Mouse (Mus musculus) heart, adult 18-20 months (tissue): ENCODE measurements around the gene Ints3. TPM values are rescaled to one million over a fixed set of nuclear protein-coding genes. Genes with fewer than 3 reads are reported as not detected.

Experiments used
- DNase-seq, 2 experiments: peaks; one replicate each; pipeline ENCODE4 v3.0.0; 2021 to 2022; ENCODE audit warnings: mixed read lengths in 1 of 2
- total RNA-seq, 2 experiments: library from RNA; stranded (reverse); gene quantifications; 2 replicates each; pipeline ENCODE4 v1.2.3; 2021

The Ints3 gene
- total RNA-seq, 2 experiments from 2014 or later: 24.6 TPM

DNA sequence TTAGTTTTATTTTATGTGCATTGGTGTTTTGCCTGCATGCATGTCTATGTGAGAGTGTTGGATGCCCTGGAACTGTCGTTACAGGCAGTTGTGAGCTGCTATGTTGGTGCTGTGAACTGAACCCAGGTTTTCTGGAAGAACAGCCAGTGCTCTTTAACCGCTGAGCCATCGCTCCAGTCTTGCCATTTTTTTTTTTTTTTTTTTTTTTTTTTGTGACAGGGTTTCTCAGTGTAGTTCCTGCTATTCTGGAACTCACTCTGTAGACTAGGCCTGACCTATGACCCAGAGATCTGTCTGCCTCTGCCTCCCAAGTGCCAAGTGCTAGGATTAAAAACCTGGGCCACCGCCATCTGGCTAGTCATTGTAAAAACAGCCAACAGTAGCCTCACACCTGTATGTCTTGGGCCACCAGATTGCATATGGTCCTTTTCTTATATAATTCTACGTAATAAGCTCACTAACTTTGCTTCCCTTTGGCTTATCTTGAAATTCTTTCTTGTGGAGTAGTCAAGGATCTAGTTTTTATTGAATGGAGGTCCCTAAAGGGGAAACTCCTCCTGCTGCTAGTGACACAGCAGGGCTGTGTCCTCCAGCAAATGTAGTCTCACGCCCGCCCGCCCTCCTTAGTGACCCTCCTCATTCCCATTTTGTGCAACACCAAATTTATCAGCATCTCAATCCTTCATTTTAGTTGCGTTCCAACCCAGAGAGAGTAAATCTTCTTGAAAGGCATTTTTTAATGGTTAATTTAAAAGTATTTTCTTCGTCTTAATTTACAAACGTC is 12.2 kb upstream of the Ints3 start:
- peak in 1 of 2 experiments; percentile 39 for DNase-seq

DNA sequence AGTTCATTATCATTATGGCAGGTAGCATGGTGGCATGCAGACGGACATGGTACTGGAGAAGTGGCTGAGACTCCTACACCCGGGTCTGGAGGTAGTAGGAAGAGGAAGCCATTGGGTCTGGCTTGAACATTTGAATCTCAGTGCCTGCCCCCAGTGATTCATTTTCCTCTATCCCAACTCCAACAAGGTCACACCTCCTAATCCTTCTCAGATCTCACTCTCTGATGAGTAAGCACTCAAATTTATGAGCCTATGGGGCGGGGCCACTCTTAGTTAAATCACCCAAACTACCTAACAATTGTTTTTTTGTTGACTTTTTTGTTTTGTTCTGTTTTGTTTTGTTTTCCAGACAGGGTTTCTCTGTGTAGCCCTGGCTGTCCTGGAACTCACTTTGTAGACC is 10.6 kb upstream of the Ints3 start:
- DNase-seq: no peak

DNA sequence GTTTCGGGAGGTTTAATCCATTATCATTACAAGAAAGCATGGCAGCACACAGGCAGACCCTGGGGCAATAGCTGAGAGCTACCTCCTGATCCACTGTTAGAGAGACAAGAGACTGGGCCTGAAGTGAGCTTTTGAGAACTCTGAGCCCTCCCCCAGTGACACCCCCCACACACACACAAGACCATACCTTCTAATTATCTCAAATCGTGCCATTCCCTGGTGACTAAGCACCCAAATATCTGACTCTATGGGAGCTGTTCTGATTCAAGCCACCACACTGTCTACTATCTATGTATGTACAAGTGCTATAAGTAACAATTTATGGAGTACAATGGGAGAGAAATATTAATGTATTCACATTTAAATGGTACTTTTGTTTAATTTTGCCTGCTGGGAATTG is 7.3 kb upstream of the Ints3 start:
- no peak for DNase-seq

DNA sequence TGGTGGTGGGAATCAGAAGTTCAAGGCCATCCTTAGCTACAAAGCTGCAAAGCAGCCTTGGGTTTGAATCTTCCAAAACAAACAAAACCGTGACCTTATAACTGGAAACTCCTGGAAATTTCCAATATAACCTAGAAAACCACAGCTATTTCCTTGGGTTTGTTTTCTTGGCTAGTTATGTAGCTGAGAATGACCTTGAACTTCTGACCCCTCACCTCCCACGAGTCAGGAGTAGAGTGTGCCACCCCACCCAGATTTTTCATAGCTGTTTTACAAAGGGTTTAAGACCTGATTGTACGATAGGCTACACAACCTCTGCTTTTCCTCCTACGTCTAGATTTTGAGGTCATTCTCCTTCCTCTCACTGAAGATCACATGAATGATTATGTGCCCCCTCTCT is 3.7 kb upstream of the Ints3 start:
- DNase-seq: no peak

DNA sequence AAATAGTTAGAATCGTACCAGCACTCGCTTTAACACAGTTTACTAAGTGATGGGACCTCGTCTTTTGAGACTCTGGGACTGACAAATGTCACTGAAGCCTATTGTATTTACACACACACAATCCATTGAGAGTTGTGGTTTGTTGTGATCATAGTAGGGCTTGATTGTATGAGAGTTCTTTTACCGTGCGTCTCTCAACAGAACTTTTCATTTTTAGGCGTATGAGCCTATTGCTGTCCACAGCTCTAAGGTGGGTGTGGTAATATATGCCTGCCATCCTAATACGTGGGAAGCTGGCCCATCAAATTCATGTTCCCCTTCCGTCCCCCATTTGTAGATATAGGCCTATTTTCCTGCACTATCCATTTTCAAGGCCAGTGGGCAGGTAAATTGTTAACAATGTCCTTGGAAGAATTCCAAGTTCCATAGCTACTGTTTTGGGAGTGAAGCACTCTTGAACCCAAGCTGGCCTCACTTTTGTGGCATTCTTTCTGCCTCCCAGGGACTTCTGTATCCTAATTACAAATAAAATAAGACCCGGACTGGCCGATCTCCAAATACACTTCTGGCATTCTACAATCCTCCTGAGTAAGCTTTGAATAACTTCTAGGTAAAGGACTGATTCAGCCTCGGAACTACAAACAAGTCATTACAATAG is 780 bp upstream of the Ints3 start:
- DNase-seq: no peak

DNA sequence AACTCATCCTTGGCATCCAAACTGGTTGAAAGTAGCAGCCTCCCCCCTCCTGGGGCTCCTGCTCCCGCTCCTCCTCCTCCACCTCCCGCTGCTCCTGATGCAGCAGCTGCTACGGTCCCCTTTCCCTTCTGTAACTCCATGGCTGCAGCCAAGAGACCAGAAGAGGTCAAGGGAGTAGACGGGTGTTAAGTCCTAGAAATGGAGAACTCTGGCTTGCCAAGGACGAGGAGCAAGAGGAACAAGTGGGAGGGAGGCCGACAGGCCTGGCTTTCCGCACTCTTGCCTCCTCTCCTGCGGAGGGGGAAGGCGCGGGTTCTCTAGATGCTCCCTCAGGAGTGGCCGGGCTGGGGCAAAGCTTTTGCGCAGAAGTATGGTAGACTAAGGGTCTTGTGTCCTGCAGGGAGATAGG is 607 bp downstream of the Ints3 start:
- peak in 1 of 2 experiments; percentile 68 for DNase-seq

DNA sequence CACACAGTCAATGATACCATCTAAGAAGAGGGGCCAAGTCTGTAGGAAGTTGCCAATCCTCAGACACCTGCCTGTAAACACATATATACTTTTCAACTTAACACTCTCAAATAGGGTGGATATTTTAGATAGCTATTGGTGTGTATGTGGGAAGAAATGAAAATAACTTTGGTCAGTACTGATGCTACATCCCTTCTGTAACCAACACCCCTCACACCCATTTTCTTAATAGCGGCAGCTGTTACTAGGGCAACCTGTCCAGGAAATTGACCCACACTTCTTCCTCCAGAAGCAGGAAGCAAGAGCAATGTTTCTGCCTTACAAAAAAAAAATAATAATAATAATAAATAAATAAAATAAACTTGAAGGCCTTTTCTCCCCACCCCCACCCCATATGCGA is 1.1 kb downstream of the Ints3 start:
- no peak for DNase-seq

DNA sequence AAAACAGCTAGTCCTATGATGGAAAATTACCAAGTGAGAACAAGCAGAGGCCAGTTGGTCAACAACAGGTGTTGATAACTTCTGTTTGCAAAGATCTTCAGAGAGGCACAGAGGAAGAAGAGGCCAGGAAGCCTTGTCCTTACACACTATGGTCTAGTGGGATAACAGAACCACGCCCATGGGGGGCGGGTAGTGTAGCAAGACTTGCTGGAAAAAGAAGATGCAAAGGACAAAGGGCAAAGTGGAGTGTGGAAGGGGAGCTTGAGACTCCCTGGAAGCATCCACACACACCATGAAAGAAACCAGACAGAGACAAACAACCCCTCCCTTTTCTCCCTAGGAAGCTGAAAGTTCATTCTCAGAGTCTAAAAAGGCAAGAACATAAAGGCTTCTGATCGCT is 3.8 kb downstream of the Ints3 start:
- DNase-seq: no peak

DNA sequence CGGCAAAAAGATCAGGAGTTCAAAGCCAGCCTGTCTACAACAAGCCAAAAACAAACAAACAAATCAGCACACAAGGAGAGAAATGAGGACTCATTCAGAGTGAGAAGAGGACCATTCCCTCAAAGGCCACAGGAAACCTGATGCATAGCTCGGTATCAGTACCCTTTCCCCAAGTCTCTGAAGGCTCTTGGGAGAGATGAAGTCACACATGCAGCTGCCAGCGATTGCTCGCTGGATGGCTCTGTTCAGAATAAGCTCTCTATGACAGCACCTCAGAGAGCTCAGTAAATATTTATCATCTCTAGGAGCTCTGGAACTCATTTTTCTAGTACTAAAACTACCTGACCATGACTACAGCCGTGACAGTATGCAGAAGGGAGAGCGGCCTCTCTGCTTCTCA is 5.2 kb downstream of the Ints3 start:
- peak in 1 of 2 experiments; percentile 50 for DNase-seq

DNA sequence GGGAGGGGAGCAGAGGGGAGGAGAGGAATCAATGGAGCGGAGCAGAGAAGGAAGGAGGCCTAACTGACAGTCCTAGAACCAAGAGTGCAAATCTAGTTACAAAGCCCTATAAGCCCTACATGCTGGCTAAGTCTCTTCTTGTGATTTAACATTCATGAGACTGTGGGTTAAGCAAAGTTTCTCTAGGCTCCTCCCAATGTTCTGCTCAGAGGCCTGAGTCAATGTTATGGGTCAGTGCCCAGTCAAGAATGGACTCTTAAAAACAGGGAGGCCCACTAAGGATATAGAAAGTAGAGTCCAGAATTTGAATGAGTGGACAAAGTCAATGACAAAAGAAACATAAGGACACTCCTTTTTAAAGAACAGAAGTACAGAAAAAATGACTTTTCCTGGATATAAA is 5.8 kb downstream of the Ints3 start:
- DNase-seq: peak in 1 of 2 experiments; percentile 38

DNA sequence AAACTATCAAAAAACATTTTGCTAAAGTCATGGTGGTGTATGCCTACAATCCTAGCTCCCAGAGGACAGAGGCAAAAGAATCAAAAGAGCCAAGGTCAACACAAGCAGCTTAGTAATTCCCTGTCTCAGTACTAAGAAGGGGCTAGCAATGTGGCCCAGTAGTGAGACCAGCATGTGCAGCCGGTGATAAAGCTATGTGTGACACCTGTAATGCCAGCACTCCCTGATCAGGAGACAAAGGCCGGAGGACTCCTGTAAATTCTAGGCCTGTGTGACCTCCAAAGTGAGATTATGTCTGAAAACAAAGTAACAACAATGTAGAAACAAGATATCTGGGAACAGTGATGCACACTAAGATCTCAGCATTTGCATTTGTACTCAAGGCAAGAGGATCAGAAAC is 7.9 kb downstream of the Ints3 start:
- no peak for DNase-seq

DNA sequence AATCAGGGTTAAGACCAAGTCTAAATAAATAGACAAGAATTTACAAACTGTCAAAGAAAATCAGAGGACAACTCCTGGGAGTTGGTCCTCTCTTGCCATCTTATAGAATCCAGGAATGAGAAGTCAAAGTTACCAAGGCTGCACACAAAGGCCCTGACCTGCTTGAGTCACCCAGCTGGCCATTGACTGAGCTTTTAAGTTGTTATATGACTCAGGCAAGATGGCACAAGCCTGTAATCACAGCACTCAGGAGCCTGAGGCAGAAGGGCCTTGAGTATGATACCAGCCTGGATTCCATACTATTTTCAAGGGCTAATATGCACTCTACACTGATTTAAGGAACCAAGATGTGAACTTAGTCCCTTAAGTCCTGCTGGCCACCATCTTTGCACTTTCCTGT is 9.9 kb downstream of the Ints3 start:
- no peak for DNase-seq

DNA sequence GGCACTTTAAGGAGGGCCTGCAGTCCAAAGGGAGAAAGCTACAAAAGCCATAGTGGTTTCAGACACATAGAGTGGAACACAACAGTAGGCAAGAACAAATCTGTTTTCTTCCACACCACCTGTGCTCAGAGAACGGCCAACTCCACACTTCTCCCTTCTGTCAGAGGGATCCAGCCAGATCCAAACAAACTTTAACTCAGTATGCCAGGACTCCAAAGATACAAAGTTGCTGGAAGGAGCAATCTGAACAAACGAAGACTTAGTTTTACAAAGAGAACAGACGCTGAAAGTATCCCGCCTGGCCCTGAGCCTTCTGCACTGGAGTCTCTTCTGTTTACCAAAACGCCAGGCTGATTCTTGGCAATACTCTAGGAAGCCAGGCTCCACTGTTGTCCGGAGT is 12.7 kb downstream of the Ints3 start:
- no peak for DNase-seq

DNA sequence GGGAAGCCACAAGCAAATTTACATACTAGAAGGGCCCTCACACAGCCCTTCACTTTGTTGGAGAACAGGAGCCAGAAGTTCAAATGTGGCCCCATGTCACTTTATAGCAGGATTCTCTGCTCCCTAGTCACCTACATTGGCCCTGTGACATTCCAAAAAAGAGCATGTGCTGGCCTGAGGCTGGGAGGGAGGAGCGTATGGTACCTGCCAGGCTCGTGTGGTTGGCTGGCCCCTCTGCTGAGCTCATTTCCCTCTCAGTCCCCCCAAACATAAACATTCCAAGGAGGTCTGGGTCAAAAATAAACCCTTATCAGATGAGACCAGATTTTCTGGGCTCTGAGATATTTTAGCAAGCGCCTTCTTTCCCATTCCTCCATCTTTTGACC is 20.4 kb downstream of the Ints3 start:
- no peak for DNase-seq

DNA sequence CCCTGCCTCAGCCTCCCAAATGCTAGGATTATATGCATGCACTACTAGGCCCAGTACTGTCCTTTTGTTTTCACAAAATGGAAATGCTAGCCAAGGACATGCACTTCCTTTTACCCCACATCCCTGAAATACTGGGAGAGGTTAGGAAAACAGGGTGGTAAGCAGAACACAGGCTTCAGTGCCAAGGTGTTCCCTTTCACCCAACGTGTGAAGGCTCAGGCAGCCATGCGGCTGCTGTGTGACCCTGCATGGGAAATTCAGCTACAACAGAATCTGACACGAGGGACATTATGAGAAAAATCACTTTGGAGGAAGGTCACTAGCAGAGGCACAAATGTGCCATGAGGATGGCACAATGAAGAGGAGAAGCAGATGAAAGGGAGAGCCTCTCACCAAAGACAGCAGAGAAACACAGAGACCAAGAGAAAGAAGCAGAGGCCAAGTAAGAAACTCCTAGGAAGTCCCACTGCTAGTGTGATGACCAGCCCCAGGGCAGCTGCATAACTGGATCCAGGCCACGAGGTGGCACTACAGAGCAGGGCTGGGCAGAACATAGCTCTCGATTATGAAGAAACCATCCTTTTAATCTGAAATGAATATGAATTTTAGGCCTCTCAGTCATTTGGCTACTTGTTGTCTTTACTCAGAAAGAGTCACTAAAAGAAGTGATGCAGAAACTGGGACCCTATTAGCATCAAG is 21.0 kb downstream of the Ints3 start:
- peak; percentile 78 to 87 for DNase-seq

DNA sequence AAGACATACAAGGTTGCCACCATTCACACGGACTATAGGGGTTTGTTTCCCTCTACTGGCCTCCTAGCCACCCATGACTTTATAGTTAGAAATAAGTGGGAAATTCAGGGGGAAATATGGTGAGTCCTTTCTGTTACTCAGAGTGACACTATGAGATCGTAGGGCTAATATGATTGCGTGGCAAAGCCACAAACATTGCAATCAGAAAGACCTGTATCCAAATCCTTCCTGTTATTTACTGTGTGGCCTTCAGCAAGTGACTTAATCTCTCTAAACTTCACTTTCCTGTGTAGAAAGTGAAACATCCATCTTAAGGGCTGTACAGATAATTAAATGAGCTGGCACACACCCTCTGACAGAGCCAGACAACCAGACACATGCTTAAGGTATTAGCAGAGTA is 24.7 kb downstream of the Ints3 start:
- DNase-seq: no peak

DNA sequence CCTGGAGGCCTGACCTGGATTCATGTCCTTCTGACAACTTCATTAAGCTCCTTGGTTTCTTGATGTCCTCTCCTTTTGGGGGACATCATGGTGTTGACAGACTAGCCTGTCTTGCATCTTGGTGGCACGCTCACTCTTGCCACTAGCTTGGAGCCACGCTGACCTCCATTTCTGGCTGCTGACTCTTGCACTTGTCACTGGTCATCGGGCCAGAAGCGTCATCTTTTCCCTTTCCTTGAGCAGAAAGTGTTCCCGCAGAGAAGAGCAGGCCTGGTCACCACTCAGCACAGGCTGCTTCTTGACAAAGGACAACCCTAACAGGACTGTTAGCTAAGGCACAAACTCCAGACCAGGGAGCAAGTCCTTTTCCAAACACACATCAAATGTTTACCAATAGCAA is 27.0 kb downstream of the Ints3 start:
- DNase-seq: no peak

DNA sequence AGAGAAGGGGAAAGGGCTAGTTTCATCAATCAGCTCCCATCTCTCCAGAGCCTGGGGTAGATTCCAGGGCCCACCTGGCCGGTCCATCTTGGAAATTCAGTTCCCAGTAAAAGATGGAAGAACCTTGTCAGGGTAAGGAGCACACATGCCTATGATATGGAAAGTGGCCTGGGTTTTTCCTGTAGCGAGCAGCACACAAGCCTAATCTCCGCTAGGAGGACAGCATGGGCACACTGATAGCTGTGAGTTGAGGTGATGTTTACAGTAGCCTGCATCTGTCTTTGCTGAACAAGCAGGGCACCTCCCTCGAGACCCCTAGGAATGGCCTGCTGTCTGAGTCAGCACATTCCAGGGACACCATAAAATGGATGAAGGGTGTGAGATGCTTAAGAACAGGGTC is 28.8 kb downstream of the Ints3 start:
- DNase-seq: no peak

DNA sequence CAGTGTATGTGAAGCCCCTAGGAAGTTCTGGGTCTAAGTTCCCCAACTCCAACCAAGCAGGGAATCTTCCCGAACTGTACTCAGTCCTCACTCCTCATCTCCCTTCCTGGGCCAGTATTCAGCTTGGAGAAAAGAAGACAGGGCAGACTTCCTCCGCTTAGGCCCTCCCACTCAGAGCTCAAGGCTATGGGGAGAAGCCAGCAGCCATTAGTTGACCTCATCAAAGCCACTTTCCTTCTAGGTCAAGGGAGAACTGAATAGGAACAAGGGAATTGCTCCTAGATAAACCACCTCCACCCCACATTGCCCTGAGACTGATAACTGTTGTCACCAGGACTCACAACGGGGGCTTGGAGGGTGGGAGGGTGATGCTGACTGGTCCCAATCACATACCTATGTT is 29.3 kb downstream of the Ints3 start:
- DNase-seq: no peak

DNA sequence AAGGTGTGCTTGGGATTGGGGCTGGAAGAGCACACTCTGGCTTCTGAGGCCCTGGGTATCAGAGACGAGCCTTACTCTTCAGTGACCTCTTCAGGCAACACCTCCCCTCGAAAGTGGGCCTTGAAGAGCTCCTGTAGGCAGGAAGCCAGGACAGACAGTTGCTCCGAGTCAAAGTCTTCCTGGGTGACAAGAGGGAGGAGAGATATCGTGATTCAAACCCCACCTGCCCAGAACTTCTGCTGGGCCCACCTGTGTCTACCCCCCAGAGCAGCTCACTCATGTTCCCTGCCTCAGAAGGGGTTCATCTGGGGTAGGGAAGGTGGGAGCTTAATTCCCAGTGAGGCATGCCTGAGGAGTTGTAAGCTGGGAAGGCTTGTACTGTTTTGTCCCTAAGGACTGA is 32.4 kb downstream of the Ints3 start:
- DNase-seq: no peak

DNA sequence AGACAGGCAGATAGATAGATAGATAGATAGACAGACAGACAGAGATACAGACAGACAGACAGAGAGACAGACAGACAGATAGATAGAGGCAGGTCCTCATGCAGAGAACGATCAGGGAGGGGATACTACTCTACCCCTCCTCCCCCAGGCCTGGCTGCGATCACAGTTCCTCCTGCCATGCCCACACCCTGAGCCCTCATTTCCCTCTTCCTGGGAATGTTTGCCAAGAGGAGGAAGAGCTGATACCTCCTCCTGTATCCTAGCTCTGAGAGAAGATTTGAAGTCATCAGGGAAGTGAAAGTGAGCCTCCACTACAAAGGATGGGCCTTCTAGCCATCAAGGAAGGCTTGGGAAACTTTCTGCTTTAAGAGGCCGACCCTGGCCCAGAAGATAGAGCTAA is 37.8 kb downstream of the Ints3 start:
- no peak for DNase-seq

DNA sequence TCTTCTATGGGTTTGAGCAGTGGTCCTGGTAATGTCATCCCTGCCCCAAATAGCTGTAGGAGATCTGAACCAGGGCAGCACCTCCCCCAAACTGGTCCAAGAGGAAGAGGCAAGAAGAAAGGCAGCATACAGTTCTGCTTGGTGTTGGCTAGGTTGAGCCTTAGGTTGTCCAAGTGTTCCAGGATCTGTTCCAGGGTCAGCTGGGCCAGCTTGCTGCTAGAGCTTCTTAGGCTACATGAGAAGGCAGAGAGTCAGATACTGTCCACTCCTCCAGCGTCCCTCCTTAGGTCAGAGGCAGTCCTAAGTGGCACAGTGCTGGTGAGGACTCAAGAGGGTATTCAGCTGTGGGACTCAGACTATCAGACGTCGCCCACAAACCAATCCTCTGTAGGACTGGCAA is 40.8 kb downstream of the Ints3 start:
- DNase-seq: no peak

DNA sequence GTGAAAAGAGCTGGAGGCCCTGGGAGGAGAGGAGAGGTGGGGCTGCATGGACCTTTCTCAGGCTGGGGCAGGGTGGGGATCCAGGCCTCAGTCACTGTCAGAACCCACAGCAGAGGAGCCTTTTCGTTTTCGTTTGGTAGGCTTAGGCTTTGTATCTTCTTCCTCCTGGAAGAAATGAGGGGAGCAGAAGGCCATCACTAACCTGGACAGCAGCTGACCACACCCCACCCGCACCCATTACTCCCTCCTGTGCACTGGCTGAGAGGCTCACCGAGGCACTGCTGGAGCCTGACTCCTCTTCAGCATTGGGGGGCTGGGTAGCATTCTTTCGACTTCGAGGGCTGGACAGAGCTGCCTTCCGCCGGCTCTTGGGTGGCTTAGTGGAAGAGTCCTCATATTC is 41.5 kb downstream of the Ints3 start:
- no peak for DNase-seq

DNA sequence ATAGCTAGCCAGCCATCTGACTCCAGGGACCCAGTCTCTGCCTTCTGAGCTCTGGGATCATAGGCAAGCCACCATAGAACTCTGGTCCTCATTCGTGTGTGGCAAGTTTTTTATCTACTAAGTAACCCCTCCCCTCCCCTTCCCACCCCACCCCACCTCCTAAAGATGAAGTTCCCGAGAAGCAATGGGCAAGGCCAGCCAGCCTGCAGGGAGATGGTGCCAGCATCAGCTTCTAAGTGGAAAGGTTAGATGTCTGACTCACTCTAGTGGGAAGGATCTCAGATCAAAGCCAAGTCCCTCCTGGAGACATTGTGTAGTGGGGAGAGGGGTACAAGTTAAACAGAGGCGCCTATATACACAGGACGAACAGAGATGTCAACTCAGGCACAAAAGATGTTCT is 42.4 kb downstream of the Ints3 start:
- DNase-seq: no peak
